Mouse (Mus musculus): ENCODE data around the gene Sparcl1.

DNA sequence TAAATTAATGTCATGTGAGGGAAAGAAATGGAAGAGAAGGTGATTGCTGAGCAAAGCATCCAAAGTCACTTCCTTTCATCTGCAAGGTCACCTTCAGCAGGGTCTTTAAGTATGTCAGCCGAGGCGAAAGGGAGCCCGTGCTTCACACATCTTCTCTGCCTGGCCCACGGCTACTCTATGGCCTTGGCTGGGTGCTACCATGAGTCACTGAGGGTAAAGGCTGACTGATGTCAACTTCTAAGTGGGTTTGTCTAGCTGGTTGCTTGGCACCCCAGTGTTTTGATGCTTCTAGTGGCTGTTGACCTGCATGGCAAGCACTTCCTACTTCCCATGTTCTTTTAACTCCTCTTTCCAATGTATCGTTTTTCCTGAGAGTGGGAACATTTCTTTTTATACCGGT is 36.7 kb upstream of the Sparcl1 start:
- TF ChIP-seq POLR2A (IDR thresholded peaks at IDR 0.05; ENCODE audit: extremely low read depth, insufficient read depth, low read length) (no peak), CTCF (IDR thresholded peaks at IDR 0.05; ENCODE audit: extremely low read depth, insufficient read depth, low read length) (no peak)

Data from cortical plate, adult 2 months (tissue).